Mouse (Mus musculus) liver, adult (tissue): ENCODE measurements around the gene Ncmap.

Source experiments
- GATA4 ChIP-seq: IDR thresholded peaks from 2 replicates; pipeline ENCODE4 v1.6.1; 2014; ENCODE audit warnings: mild to moderate bottlenecking, low read length; ENCODE audit not compliant: insufficient replicate concordance

Ncmap gene

DNA sequence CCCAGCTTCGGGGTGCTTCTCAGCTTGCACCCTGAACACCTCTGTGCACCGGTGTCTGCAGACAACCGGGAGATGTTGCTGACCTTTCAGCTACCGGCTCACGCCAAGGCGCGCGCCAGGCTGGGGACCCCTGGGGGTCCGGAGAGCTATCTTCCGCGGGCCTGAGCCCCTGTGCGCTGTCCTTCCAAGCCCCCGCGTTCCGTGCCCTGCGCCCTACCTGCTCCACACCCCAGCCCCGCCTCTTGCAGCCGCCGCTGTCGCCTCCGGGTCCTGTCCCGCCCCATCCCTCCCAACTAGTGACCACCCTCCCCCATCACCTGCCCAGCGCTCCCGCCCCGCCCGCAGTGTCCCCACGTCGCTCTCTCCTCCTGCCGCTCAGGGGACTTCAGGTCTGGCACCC lies at the start of gene Ncmap:
TSS of gene Ncmap (minus strand) at position 237 of the 400 bp plus-strand sequence.
- no peak for TF ChIP-seq GATA4

DNA sequence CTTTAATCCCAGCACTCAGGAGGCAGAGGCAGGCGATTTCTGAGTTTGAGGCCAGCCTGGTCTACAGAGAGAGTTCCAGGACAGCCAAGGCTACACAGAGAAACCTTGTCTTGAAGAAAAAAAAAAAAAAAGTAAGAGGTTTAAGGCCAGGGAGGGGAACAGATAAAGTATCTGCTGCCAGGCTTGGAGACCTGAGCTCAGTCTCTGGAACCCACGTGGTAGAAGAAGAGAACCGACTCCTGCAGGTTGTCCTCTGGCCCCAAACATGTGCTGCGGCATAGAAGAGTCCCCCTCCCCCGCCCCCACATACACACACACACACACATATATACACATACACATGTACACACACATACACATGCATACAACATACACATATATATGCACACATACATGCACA lies 44.4 kb upstream of the Ncmap start:
- no peak for TF ChIP-seq GATA4

DNA sequence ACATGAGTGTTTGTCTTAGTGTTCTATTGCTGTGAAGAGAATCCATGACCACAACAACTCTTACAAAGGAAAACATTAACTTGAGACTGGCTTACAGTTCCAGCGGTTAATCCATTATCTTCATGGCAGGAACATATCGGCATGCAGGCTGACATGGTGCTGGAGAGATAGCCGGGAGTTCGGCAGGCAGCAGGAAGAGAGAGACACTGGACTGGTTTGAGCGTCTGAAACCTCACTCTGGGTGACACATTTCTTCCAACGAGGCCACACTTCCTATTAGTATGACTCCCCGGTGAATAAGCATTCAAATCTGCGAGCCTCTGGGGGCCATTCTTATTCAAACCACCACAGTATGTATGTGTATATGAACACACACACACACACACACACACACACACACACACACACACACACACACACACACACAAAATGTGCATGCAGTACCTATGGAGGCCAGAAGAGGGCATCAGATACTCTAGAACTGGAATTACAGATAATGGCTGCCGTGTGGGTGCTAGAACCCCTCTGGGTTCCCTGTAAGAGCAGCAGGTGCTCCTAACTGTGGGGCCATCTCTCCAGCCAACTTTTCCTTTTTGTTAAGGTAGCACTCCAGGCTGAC lies 42.0 kb upstream of the Ncmap start:
- TF ChIP-seq GATA4: no peak

DNA sequence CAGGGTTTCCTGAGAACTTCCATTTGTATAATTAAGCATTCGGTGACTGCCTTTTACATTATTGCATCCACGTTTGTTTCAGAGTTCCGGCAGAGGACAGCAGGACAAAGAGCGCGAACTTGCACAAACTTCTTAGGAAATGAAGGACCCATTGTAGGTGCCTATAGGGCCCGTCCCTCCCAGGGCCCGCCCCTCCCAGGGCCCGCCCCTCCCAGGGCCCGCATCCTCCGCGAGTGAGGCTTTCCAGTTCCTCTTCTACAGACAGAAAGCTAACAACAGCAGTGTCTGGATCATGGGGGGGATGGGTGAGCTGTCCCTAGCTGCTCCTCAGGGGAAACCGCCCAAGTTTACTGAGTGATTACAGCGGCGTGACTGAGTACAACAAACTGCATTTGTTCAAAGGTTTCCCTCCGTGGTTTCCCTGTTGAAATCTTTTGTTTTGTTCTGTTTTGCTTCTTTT lies 41.2 kb upstream of the Ncmap start:
- TF ChIP-seq GATA4: no peak

DNA sequence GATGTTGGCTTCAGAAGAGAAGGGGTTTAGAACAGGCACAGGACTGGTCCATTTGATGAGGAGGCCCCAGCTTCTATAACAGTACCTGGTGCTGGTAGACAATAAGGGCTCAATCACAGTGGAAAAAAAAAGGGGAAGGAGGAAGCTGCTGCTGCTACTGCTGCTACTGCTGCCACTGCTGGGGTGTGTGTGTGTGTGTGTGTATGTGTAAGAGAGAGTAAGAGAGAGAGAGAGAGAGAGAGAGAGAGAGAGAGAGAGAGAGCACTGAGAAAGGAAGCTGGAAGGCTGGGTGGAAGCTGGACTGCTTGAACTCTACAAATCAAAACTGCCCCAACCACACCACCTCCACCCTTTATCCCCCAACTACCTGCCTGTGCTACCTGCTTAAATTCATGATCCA lies 39.9 kb upstream of the Ncmap start:
- no peak for TF ChIP-seq GATA4

DNA sequence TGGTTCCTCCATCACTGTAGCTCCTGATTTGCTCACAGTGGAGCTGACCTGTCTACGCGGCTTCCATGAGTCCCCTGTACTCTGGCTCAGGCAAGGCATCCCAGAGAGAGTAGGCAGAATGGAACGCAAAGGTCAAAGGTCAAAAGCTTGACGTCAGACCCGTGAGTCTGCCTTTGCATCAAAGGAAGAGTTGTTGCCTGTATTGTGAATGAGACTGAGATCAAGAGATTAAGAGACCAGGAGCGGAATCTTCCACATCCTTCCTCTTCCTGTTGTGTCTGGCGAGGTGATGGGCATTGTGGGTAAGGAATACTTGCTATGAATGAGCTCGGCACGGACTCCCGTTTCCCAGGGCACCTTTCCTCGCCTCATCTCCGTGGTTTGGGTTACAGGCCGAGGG lies 38.3 kb upstream of the Ncmap start:
- TF ChIP-seq GATA4: no peak

DNA sequence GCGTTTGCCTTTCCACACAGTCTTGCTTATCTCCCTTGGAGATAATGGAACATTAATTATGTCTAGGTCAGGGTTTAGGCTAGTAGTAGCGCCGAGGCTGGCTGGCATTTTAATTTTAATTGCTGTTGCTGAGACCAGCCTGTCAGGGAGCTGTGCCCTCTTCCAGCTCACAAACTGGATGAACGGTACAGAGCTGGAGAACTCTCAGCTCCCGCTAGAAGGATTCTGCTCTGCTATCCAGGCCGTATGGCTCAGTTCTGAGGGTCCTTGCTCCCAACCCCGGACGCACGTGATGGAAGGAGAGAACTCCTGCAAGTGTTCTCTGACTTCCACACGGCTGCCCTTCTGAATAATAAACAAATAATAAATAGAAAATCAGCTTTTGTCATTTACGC lies 36.4 kb upstream of the Ncmap start:
- TF ChIP-seq GATA4: no peak

DNA sequence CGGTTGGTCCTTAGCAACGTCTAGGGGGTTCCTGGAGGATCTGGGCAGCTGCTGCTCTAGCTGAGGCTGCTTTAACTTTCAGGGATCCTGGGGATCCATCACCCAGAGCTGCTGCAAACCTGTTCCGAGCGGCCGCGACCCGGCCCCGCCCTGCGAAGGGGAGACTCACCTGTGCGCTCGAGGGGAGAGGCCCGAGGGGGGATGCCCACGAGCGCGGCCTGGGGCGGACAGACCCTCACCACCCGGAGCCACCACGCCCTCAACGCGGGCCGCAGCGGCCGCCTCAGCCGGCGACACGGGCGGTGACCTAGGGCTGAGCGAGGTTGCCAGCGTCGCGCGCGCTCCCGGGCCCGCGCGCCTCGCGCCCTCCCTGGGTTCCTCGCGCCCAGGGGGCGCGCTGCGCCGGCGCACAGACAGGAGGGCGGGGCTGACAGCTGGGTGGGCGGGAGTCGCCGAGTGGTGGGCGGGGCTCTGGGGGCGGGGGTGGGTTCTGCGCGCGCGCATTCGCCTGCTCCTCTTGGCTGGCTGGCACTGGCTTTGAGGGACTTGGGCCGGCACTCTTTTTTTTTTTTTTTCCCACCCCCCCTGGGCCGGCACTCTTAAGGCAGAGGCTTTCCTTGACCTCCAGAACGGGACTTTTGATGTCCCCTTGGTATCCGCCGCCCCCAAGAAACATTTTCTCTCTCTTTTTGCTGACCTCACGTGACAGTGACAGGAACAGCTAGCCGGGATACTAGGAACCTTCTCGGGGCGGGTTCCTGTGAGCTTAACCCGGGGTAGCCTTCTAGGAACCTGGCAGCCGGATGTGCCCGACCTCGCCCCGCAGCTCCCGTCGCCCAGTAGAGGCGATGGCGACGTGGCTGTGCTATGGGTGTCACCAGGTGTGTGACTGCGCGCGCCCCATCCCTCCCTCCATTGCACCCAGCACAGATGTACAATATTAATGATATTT lies 35.7 kb upstream of the Ncmap start, which contains the start of gene Rcan3:
TSS of gene Rcan3 (minus strand) at position 411 of the 952 bp plus-strand sequence.
- peak; percentile 5; the same call in 1 of the 2 replicates for TF ChIP-seq GATA4

DNA sequence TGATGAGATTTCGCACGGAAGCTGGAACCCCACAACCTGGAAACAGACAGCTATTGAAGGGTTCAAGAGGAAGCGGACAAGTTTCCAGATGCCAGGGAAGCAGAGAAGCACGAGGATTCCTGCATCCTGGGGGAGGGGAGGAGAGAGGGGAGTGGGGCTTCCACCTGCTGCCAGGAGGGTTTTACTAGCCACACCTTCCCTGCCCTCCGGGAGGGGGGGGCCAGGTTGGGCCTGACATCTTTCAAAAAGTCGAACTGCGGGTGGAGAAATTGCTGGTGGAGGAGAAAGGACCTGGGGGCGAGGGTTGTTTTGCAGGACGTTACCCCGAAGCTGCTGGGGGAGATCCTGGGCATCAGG lies 35.0 kb upstream of the Ncmap start:
- no peak for TF ChIP-seq GATA4

DNA sequence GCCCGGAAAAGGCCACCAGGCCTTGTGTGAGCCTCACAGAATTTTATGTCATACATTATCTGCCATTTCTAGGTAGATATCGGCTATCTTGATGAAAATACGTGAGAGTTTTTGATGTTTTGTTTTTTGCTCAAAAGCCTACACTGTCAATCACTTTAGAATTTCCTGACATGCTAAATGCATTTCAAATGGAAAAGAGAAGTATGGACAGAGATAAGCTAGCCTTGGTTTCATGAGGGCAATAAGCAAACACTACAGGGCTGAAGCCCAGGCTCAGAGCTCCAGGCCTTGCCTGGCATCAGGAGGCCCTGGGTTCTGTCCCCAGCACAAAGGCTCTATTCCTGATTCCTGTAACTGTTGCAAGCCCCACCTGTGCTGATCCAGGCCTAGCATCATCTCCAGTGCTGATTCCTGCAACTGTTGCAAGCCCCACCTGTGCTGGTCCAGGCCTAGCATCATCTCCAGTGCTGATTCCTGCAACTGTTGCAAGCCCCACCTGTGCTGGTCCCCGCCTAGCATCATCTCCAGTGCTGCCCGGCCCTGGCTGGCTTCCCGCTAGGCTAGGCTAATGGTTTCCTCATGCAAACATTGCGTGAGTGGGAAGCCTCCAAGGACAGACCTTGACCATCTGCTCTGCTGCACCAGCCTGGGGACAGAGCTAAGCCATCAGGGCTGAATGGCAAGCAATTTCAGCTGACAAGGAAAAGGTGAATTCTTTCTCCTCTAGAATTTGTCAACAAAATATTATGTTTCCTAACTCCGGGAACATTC lies 32.1 kb upstream of the Ncmap start:
- no peak for TF ChIP-seq GATA4

DNA sequence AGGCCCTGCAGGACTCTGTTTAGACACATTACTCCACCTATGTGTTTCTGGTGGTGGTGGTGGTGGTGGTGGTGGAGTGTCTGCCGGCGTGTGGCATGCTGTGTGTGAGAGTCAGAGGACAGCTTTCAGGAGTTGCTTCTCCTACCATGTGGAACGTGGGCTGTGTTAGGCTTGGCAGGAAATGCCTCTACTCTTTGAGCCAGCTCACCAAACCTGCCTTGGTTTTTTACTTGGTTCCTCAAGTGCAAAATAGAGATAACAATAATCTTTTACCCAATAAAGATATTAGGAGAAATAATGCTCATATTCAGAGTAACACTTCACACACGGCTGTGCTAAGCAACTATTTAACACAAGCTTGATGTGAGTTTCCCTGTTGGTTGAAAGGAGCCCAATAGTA lies 31.4 kb upstream of the Ncmap start:
- no peak for TF ChIP-seq GATA4

DNA sequence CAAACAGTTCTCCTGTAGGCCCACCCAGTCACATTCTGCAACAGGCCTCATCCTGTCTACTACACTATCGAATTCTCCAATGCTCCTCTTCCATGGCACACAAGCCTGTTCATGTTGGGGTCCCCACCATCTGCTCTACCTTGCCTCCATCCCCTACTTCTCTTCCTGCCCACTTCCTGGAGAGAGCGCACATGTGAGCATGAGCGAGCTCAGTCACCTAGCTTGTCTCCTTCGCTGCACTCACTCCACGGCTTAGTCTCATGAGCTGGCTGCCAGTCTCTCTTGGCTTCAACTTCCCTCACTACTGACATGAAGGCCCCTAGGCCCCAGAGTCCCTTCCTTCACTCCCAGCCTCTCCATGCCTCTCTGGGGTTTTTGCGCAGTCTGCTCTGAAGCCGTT lies 28.6 kb upstream of the Ncmap start:
- no peak for TF ChIP-seq GATA4

DNA sequence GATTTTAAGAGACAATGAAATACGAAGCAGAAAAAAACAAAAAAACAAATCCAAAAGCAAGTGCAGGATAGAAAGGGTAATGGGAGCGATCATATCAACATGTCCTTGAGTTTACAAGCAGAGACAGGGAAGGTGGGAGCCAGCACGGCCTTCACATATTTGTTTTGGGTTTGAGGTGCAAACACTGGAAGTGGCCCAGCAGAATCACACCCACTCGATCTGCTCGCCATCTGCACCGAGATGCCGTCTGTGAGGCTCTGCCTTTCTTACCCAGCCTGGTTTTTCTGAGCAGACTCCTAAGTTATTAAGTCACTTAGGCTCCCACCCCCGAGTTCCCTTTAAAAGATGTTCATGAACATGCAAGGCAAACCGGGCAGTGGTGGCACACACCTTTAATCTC lies 27.6 kb upstream of the Ncmap start:
- no peak for TF ChIP-seq GATA4

DNA sequence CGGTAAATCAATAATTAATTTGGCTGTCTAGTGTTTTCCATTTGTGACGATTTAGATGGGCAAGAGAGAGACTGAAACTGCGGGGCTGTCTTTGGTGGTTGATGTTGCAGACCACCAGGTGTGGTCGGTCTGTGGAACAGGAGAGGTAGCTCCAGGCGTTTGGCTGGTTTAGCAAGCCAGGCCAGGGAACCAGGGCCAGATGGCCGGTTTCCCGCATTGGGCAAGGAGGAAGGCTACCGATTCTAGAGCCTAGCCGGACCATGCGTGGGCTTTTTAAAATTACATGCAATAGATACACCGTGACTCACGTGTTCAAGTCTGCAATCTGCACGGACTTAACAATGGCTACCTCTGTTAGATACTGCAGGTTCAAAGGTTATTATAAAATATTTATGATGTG lies 22.9 kb upstream of the Ncmap start:
- TF ChIP-seq GATA4: no peak

DNA sequence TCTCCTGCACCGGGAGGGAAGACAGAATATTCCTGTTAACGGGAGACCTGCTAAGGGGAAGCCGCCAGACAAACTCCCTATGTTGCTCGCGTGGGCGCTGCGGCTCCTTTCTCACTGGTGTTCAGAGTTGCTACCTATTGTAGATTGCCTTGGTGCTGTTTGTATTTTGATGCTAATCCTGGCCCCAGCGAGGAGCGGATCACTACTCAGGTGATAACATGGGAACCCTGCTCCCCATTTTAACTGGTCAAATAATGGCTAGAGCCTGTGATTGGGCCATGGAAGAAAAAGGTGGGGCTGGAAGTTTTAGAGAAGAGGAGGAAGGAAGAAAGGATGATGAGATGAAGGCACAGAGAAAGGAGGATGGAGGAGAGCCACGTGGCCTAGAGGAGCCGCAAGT lies 22.4 kb upstream of the Ncmap start:
- no peak for TF ChIP-seq GATA4

DNA sequence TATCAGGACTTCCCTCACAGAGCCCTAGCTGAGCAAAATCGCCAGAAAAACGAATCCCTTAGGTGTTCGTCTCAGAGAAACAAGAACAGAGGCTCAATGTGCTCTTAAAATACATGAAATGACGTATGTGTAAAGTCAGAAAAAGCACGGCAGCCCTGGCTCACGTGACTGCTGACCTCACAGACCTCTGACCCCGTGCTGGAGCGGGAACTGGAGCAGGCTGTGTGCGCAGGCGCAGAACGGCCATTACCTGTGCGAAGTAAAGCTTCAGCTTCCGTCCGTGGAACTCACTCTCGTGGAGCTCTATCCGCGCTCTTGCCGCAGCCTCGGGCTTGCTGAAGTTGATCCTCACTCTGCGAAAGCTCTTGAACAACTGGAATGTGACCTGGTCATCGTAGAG lies 22.0 kb upstream of the Ncmap start:
- no peak for TF ChIP-seq GATA4

DNA sequence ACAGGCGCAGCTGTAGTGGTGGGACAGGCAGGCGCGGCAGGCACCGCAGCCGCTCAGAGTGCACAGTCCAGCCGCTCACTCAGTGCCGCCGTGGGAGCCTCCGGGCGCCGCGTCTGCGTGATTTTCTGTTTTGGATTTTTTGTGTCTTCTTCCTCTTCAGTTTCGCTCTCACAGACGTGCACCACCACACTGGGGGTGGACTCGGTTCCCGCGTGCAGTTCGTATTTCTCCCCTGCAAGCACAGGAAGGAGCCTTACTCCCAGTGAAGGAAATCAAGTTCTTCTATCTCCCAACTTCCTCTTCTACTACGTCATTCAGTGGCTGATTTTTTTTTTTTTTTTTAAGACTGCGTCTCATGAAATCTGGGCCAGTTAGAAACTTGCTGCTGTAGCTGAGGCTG lies 18.3 kb upstream of the Ncmap start:
- TF ChIP-seq GATA4: no peak
